Mouse (Mus musculus) neural tube, embryonic 11.5 days (tissue): ENCODE measurements around the gene Tagap. TPM values are rescaled to one million over a fixed set of nuclear protein-coding genes. Genes with fewer than 3 reads are reported as not detected.

ENCODE experiments used
- ATAC-seq: fragments of 200-750 bp; cut with Nextera tagmentation; 2 replicates; pipeline ENCODE4 v1.8.0; 2017; ENCODE audit warnings: moderate number of reproducible peaks, mild to moderate bottlenecking, moderate TSS enrichment, moderate library complexity; ENCODE audit not compliant: insufficient read depth, low FRiP score, low TSS enrichment
- DNase-seq: peaks from one replicate; pipeline ENCODE4 v3.0.0-alpha.2; 2015; ENCODE audit warnings: low spot score
- H3K27ac ChIP-seq: fragments of 300-500 bp; sonication (generic); 2 replicates; pipeline ENCODE4 v1.5.1; 2014; ENCODE audit warnings: low read depth, mild to moderate bottlenecking, low read length
- H3K27me3 ChIP-seq: fragments of 300-500 bp; sonication (generic); 2 replicates; pipeline ENCODE4 v1.6.1; 2014; ENCODE audit warnings: mild to moderate bottlenecking, low read length, mixed read lengths; ENCODE audit not compliant: control insufficient read depth, insufficient read depth
- H3K36me3 ChIP-seq: fragments of 300-500 bp; sonication (generic); 2 replicates; pipeline ENCODE4 v1.6.1; 2014; ENCODE audit warnings: mild to moderate bottlenecking, low read length, moderate library complexity, mixed read lengths; ENCODE audit not compliant: control insufficient read depth, insufficient read depth
- H3K4me1 ChIP-seq: fragments of 300-500 bp; sonication (generic); 2 replicates; pipeline ENCODE4 v1.6.1; 2014; ENCODE audit warnings: low read length, mixed read lengths; ENCODE audit not compliant: control insufficient read depth, insufficient read depth
- H3K4me2 ChIP-seq: fragments of 300-500 bp; sonication (generic); 2 replicates; pipeline ENCODE4 v1.6.1; 2014; ENCODE audit warnings: low read depth, mild to moderate bottlenecking, moderate library complexity
- H3K4me3 ChIP-seq: fragments of 300-500 bp; sonication (generic); 2 replicates; pipeline ENCODE4 v1.5.1; 2014; ENCODE audit warnings: low read depth, low read length
- H3K9ac ChIP-seq: fragments of 300-500 bp; sonication (generic); 2 replicates; pipeline ENCODE4 v1.6.1; 2014; ENCODE audit warnings: mild to moderate bottlenecking, low read length
- H3K9me3 ChIP-seq: fragments of 300-500 bp; sonication (generic); 2 replicates; pipeline ENCODE4 v1.6.1; 2016; ENCODE audit warnings: low read length; ENCODE audit not compliant: control insufficient read depth
- WGBS: fragments of 180-500 bp; shearing (Covaris S2); extraction: QIAGEN DNeasy Blood & Tissue Kit; methylation state at CpG from one replicate; pipeline ENCODE4 v1.1.7; 2014; 5-methylcytosine and 5-hydroxymethylcytosine counted together
- polyA plus RNA-seq: library from polyadenylated mRNA; unstranded; fragments of >200 nt; fragmentation: Nextera tagmentation; extraction: Ambion mirVana; gene quantifications from 2 replicates; pipeline ENCODE4 v1.2.1, GENCODE M21; 2014

Tagap gene
- polyA plus RNA-seq, 1 experiment from 2014 or later: 0.38 TPM

GRCm38 (mm10) chr17:7888291-7888690 is 37.5 kb upstream of the Tagap start:
- Histone ChIP-seq H3K9ac (no peak overlapping the region), H3K27ac (no peak overlapping the region), H3K9me3 (no peaks in the 10 kb centered on the region), H3K4me3 (no peak overlapping the region), H3K4me1 (no peaks in the 10 kb centered on the region), H3K4me2 (no peak overlapping the region), H3K36me3 (no peaks in the 10 kb centered on the region), H3K27me3 (no peaks in the 10 kb centered on the region)
- WGBS: 87% methylated on average over 6 of the region's 6 CpGs
- DNase-seq (no peak), ATAC-seq (no peak)

DNA sequence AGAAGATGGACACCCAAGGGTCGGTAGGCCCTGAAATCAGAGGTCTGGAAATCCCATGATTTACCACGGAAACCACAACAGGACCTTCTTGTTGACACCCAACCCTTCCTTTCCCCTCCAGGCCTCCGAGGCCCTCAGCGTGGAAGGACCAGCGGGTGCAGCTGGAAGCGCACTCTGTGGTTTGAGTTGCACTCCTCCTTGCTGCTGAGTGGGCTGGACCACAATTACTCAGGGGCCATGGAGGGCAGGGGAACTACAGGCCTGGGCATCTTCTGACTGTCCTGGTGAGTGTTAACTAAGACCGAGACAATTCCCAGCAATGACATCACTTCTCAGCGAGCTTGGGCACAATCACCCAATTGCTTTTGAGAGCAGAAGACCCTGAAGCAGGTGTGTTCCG is 36.8 kb upstream of the Tagap start:
- no peak overlapping the region for H3K4me3 ChIP-seq

GRCm38 (mm10) chr17:7892676-7893075 is 33.1 kb upstream of the Tagap start:
- no peak overlapping the region for H3K9ac ChIP-seq
- ATAC-seq (no peak), DNase-seq (no peak)
- H3K27me3 ChIP-seq: no peaks in the 10 kb centered on the region
- H3K4me3 ChIP-seq: no peak overlapping the region
- H3K27ac ChIP-seq: no peak overlapping the region
- H3K36me3 ChIP-seq: no peaks in the 10 kb centered on the region
- no peaks in the 10 kb centered on the region for H3K4me1 ChIP-seq
- H3K4me2 ChIP-seq: no peak overlapping the region
- WGBS: 79% methylated on average over 8 of the region's 8 CpGs
- H3K9me3 ChIP-seq: no peaks in the 10 kb centered on the region

More for the DNA sequence above, 36.8 kb upstream of the Tagap start:
- H3K27ac ChIP-seq: no peak overlapping the region
- ATAC-seq (no peak), DNase-seq (no peak)
- 82% methylated on average over 9 of the region's 9 CpGs for WGBS
- H3K36me3 ChIP-seq: no peaks in the 10 kb centered on the region
- H3K4me2 ChIP-seq: no peak overlapping the region
- H3K9me3 ChIP-seq: no peaks in the 10 kb centered on the region
- no peaks in the 10 kb centered on the region for H3K27me3 ChIP-seq
- H3K4me1 ChIP-seq: no peaks in the 10 kb centered on the region
- no peak overlapping the region for H3K9ac ChIP-seq

- no peak for DNase-seq
- no peak overlapping the region for H3K27ac ChIP-seq
- no peaks in the 10 kb centered on the region for H3K27me3 ChIP-seq
- H3K36me3 ChIP-seq: no peaks in the 10 kb centered on the region
- no peaks in the 10 kb centered on the region for H3K9me3 ChIP-seq
- no peak for ATAC-seq
- H3K9ac ChIP-seq: no peak overlapping the region
- no peaks in the 10 kb centered on the region for H3K4me1 ChIP-seq
- no peak overlapping the region for H3K4me3 ChIP-seq
- WGBS: 96% methylated on average over 3 of the region's 3 CpGs
- no peak overlapping the region for H3K4me2 ChIP-seq
Measured at GRCm38 (mm10) chr17:7894094-7894493, 31.7 kb upstream of the Tagap start.

GRCm38 (mm10) chr17:7896047-7896635 is 29.7 kb upstream of the Tagap start:
- Histone ChIP-seq H3K4me3 (no peak overlapping the region), H3K4me1 (no peaks in the 10 kb centered on the region), H3K27me3 (no peaks in the 10 kb centered on the region), H3K4me2 (no peak overlapping the region), H3K27ac (no peak overlapping the region), H3K9me3 (no peaks in the 10 kb centered on the region), H3K9ac (no peak overlapping the region), H3K36me3 (no peaks in the 10 kb centered on the region)
- no peak for ATAC-seq
- 75% methylated on average over 10 of the region's 10 CpGs for WGBS
- no peak for DNase-seq

GRCm38 (mm10) chr17:7897120-7897519 is 28.7 kb upstream of the Tagap start:
- ATAC-seq (no peak), DNase-seq (no peak)
- Histone ChIP-seq H3K36me3 (no peaks in the 10 kb centered on the region), H3K9me3 (no peaks in the 10 kb centered on the region), H3K4me2 (no peak overlapping the region), H3K4me1 (no peaks in the 10 kb centered on the region), H3K4me3 (no peak overlapping the region), H3K27ac (no peak overlapping the region), H3K9ac (no peak overlapping the region), H3K27me3 (no peaks in the 10 kb centered on the region)
- 87% methylated on average over 11 of the region's 11 CpGs for WGBS

DNA sequence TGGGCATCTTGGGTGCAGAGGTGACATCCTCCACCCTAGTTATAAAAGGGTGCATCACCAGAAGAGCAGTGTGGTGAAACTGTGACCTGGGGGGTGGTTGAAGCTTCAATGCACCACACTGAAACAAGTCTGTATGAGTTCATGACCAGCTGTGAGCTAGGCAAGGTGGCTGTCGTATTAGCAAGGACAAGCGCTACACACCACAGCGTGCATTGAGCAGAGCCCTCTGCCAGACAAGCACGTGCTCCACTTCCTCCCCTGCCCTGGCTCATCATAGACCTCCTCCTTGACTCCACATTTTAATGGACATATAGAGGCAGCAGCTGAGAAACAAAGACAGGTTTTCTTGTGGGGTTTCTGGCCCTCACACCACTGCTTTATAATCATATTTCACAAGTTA is 28.0 kb upstream of the Tagap start:
- H3K4me2 ChIP-seq: no peak overlapping the region
- H3K9ac ChIP-seq: no peak overlapping the region
- H3K4me3 ChIP-seq: no peak overlapping the region
- no peak overlapping the region for H3K27ac ChIP-seq
- DNase-seq (no peak), ATAC-seq (no peak)
- no peaks in the 10 kb centered on the region for H3K9me3 ChIP-seq
- H3K4me1 ChIP-seq: no peaks in the 10 kb centered on the region
- H3K27me3 ChIP-seq: no peaks in the 10 kb centered on the region
- 78% methylated on average over 4 of the region's 4 CpGs for WGBS
- no peaks in the 10 kb centered on the region for H3K36me3 ChIP-seq

DNA sequence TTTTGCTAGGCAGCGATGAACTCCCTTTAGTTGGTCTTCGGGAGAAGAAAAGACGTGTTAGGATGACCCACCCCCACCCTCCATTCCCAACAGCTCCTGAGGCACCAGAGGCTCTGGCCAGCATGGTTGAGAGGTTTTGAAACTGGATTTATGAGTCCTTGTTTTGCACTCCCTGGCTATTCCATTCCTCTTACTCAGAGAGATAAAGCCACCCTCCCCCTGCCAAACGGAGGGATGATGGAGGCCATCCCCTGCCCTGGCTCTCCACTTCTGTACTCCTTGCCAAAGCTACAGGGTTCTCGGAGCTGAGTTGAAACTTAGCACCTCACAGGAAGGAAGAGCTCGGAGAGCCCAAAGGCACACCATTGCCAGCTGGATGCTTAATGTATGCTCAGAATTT is 26.6 kb upstream of the Tagap start:
- ATAC-seq (no peak), DNase-seq (no peak)
- Histone ChIP-seq H3K9me3 (no peaks in the 10 kb centered on the region), H3K27me3 (no peaks in the 10 kb centered on the region), H3K27ac (no peak overlapping the region), H3K9ac (no peak overlapping the region), H3K4me1 (no peaks in the 10 kb centered on the region), H3K36me3 (no peaks in the 10 kb centered on the region), H3K4me2 (no peak overlapping the region), H3K4me3 (no peak overlapping the region)
- 63% methylated on average over 6 of the region's 6 CpGs for WGBS

GRCm38 (mm10) chr17:7899961-7900360 is 25.8 kb upstream of the Tagap start:
- H3K27me3 ChIP-seq: no peaks in the 10 kb centered on the region
- H3K36me3 ChIP-seq: no peaks in the 10 kb centered on the region
- no peak overlapping the region for H3K9ac ChIP-seq
- no peak overlapping the region for H3K4me2 ChIP-seq
- H3K9me3 ChIP-seq: no peaks in the 10 kb centered on the region
- DNase-seq (no peak), ATAC-seq (no peak)
- WGBS: 82% methylated on average over 4 of the region's 4 CpGs
- H3K27ac ChIP-seq: no peak overlapping the region
- no peaks in the 10 kb centered on the region for H3K4me1 ChIP-seq
- H3K4me3 ChIP-seq: no peak overlapping the region
